28 mouse cellular contexts compared by ENCODE assay signal in the genomic region with DNA sequence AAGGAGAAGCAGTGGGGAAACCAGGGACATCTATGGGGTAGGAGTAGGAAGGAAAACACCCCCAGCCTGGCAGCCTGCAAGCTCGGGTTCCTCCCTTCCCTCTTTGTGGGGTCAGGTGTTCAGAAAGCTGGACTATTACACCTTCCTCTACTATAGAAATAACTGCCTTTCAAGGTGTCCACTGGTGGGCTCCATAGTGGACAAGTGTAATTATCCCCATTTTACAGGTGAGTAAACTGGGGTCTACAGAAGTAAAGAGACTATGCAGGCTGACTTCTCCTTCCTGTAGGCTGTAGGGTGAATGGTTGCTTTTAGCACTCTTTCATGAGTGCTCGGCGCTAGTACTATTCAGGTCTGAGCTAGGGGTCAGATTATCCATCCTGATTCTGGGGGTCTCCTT. TPM values are rescaled to one million over a fixed set of nuclear protein-coding genes. Genes with fewer than 3 reads are reported as not detected.
A peak's percentile ranks its signal among the peaks of the same experiment; 100 is the strongest.
DNase-seq lines count a peak whose midpoint lies in the region; ATAC-seq lines count a peak whose summit lies in the region.
"Had no signal": no experiment of that assay in that cellular context is flagged by ENCODE, and none has a peak within 500 bp of the region (broad histone marks: within the 10 kb centered on the region; RNA-seq: fewer than 3 reads in every experiment).

No protein-coding gene starts in this region.

- H3K27ac ChIP-seq in kidney, embryonic 15.5 days, result peak overlapping the region; percentile 98
- H3K27ac ChIP-seq in embryonic facial prominence, embryonic 10.5 days (replicated peaks), result no peak overlapping the region
- H3K27ac ChIP-seq in hindbrain, embryonic 14.5 days, result peak overlapping the region; percentile 74
- H3K27ac ChIP-seq in neural tube, embryonic 14.5 days (ENCODE audit: low read depth, low read length), result peak overlapping the region; percentile 78
- H3K27ac ChIP-seq: embryonic facial prominence, embryonic 12.5 days; forebrain, embryonic 13.5 days; heart, embryonic 15.5 days; midbrain, embryonic 15.5 days; stomach, embryonic 15.5 days had no signal

- no peaks in the 10 kb centered on the region for H3K9me3 ChIP-seq in kidney, embryonic 15.5 days (replicated peaks)
- H3K9me3 ChIP-seq in embryonic facial prominence, embryonic 10.5 days, result no peaks in the 10 kb centered on the region
- no peaks in the 10 kb centered on the region for H3K9me3 ChIP-seq in hindbrain, embryonic 14.5 days (ENCODE audit: control insufficient read depth, low read length)
- no peaks in the 10 kb centered on the region for H3K9me3 ChIP-seq in neural tube, embryonic 14.5 days (ENCODE audit: control insufficient read depth, low read length)
- H3K9me3 ChIP-seq: embryonic facial prominence, embryonic 12.5 days; forebrain, embryonic 13.5 days; heart, embryonic 15.5 days; midbrain, embryonic 15.5 days; stomach, embryonic 15.5 days had no signal

- H3K4me2 ChIP-seq in kidney, embryonic 15.5 days, result peak overlapping the region; percentile 78
- H3K4me2 ChIP-seq in hindbrain, embryonic 14.5 days (replicated peaks), result peak overlapping the region; percentile 47
- peak overlapping the region; percentile 35 for H3K4me2 ChIP-seq in neural tube, embryonic 14.5 days (ENCODE audit: low read depth, low read length)
- H3K4me2 ChIP-seq: forebrain, embryonic 13.5 days; midbrain, embryonic 15.5 days had no signal

- ATAC-seq in kidney, embryonic 15.5 days (replicated peaks; ENCODE audit: low FRiP score), result no peak
- no peak for ATAC-seq in hindbrain, embryonic 14.5 days (ENCODE audit: low FRiP score)
- ATAC-seq in neural tube, embryonic 14.5 days (ENCODE audit: low read depth), result no peak
- ATAC-seq: forebrain, embryonic 13.5 days; midbrain, embryonic 15.5 days had no signal

- H3K9ac ChIP-seq in kidney, embryonic 15.5 days, result no peak overlapping the region
- H3K9ac ChIP-seq in hindbrain, embryonic 14.5 days, result no peak overlapping the region; the same call in 1 of the 2 replicates
- H3K9ac ChIP-seq in neural tube, embryonic 14.5 days (replicated peaks; ENCODE audit: low read depth, low read length), result peak overlapping the region; percentile 44; the same call in 1 of the 2 replicates
- H3K9ac ChIP-seq: embryonic facial prominence, embryonic 12.5 days; forebrain, embryonic 13.5 days; heart, embryonic 15.5 days; midbrain, embryonic 15.5 days; stomach, embryonic 15.5 days had no signal

- 14% methylated on average over 3 of the region's 3 CpGs for WGBS in kidney, embryonic 15.5 days
- WGBS in embryonic facial prominence, embryonic 10.5 days, result 2% methylated on average over 3 of the region's 3 CpGs
- 3% methylated on average over 3 of the region's 3 CpGs for WGBS in hindbrain, embryonic 14.5 days
- 0% methylated on average over 3 of the region's 3 CpGs for WGBS in neural tube, embryonic 14.5 days

- no peaks in the 10 kb centered on the region for H3K36me3 ChIP-seq in kidney, embryonic 15.5 days
- no peaks in the 10 kb centered on the region for H3K36me3 ChIP-seq in embryonic facial prominence, embryonic 10.5 days (replicated peaks)
- H3K36me3 ChIP-seq in hindbrain, embryonic 14.5 days (replicated peaks; ENCODE audit: control insufficient read depth, insufficient read depth), result no peaks in the 10 kb centered on the region
- no peaks in the 10 kb centered on the region for H3K36me3 ChIP-seq in neural tube, embryonic 14.5 days (ENCODE audit: control insufficient read depth, insufficient read depth, low read length)
- H3K36me3 ChIP-seq: embryonic facial prominence, embryonic 12.5 days; heart, embryonic 15.5 days; midbrain, embryonic 15.5 days; stomach, embryonic 15.5 days had no signal

- H3K27me3 ChIP-seq in kidney, embryonic 15.5 days, result peaks cover 94% of the 10 kb centered on the region
- H3K27me3 ChIP-seq in embryonic facial prominence, embryonic 10.5 days (replicated peaks; ENCODE audit: low read depth, poor library complexity, severe bottlenecking), result peaks cover 100% of the 10 kb centered on the region
- H3K27me3 ChIP-seq in hindbrain, embryonic 14.5 days (ENCODE audit: control insufficient read depth, insufficient read depth, low read length), result peaks cover 99% of the 10 kb centered on the region
- H3K27me3 ChIP-seq in neural tube, embryonic 14.5 days (ENCODE audit: control insufficient read depth, insufficient read depth, low read length), result peaks cover 43% of the 10 kb centered on the region

- H3K4me1 ChIP-seq in kidney, embryonic 15.5 days, result peaks cover 58% of the 10 kb centered on the region
- H3K4me1 ChIP-seq in embryonic facial prominence, embryonic 10.5 days, result peaks cover 54% of the 10 kb centered on the region
- H3K4me1 ChIP-seq in hindbrain, embryonic 14.5 days (replicated peaks; ENCODE audit: control insufficient read depth, insufficient read depth, low read length), result peaks cover 14% of the 10 kb centered on the region
- peaks cover 11% of the 10 kb centered on the region for H3K4me1 ChIP-seq in neural tube, embryonic 14.5 days (ENCODE audit: control insufficient read depth, insufficient read depth, low read length)

- DNase-seq in kidney, adult 11 months, result no peak
- DNase-seq in embryonic facial prominence, embryonic 10.5 days (ENCODE audit: low spot score), result peak; percentile 21
- no peak for DNase-seq in hindbrain, embryonic 14.5 days (ENCODE audit: low spot score)
- no peak for DNase-seq in ovary, postnatal 10 days (ENCODE audit: low spot score)
- DNase-seq in left cerebral cortex, adult 11 months (ENCODE audit: low spot score), result no peak
- DNase-seq: adrenal gland, postnatal 36 days; cerebellum, adult 11-12 months; cerebellum, postnatal 25 days; gastrocnemius, postnatal 25 days; layer of hippocampus, postnatal 36 days; left cerebral cortex, postnatal 4 days; thymus, adult 18-20 months had no signal

- H3K4me3 ChIP-seq in kidney, embryonic 15.5 days (replicated peaks), result peak overlapping the region; percentile 59
- no peak overlapping the region for H3K4me3 ChIP-seq in embryonic facial prominence, embryonic 10.5 days
- H3K4me3 ChIP-seq in hindbrain, embryonic 14.5 days (replicated peaks; ENCODE audit: low read length), result no peak overlapping the region
- no peak overlapping the region for H3K4me3 ChIP-seq in neural tube, embryonic 14.5 days (ENCODE audit: low read depth, low read length)
- H3K4me3 ChIP-seq: embryonic facial prominence, embryonic 12.5 days; erythroblast, embryonic 14.5 days; forebrain, embryonic 13.5 days; heart, embryonic 15.5 days; midbrain, embryonic 15.5 days; myocyte had no signal

RNA-seq across cellular contexts. Expression of a gene that starts 4.3 kb away (rescaled TPM):
- polyA plus RNA-seq in kidney, embryonic 15.5 days (2015; fragmentation: Nextera tagmentation; extraction: Ambion mirVana), result 34.6 and 36.9 TPM in 2 replicates
- polyA plus RNA-seq in embryonic facial prominence, embryonic 10.5 days (2016; fragmentation: Nextera tagmentation; extraction: Ambion mirVana), result 1.00 and 1.8 TPM in 2 replicates
- polyA plus RNA-seq in hindbrain, embryonic 14.5 days (2014; fragmentation: Nextera tagmentation; extraction: Ambion mirVana), result 18.7 and 22.1 TPM in 2 replicates
- 23.8 and 27.0 TPM in 2 replicates for polyA plus RNA-seq in neural tube, embryonic 14.5 days (2014; fragmentation: Nextera tagmentation; extraction: Ambion mirVana)
- polyA plus RNA-seq: C2C12; erythroblast, embryonic 14.5 days; heart, adult 2 months; heart, embryonic 15.5 days; intestine, postnatal 0 days; liver, embryonic 16.5 days; lung, postnatal 0 days; myocyte; spleen, adult 2 months; stomach, embryonic 15.5 days; urinary bladder, adult 2 months had no signal
